Mouse (Mus musculus): ENCODE data around the gene Dlx3. TPM values are rescaled to one million over a fixed set of nuclear protein-coding genes. Genes with fewer than 3 reads are reported as not detected.

The Dlx3 gene
- total RNA-seq, 2 experiments from 2014 or later = not detected

GRCm38 (mm10) chr11:95121161-95122099 lies 1.5 kb downstream of the Dlx3 start:
- no peak for DNase-seq (ENCODE audit: low spot score in 2 of 2)

GRCm38 (mm10) chr11:95122100-95122489 lies 2.2 kb downstream of the Dlx3 start:
- DNase-seq (ENCODE audit: low spot score in 2 of 2) = no peak

GRCm38 (mm10) chr11:95125366-95125948 lies 5.5 kb downstream of the Dlx3 start:
- no peak for DNase-seq (ENCODE audit: low spot score in 2 of 2)

- DNase-seq (ENCODE audit: low spot score in 2 of 2) = no peak
These were observed 6.6 kb downstream of the Dlx3 start for GRCm38 (mm10) chr11:95126272-95127245.

GRCm38 (mm10) chr11:95128359-95128758 lies 8.4 kb downstream of the Dlx3 start:
- DNase-seq (ENCODE audit: low spot score in 2 of 2) = no peak

- DNase-seq (ENCODE audit: low spot score in 2 of 2) = no peak
These were observed 10.8 kb downstream of the Dlx3 start for GRCm38 (mm10) chr11:95130668-95131252.

- DNase-seq (ENCODE audit: low spot score in 2 of 2) = no peak
These were observed 13.4 kb downstream of the Dlx3 start for GRCm38 (mm10) chr11:95133321-95133720.

GRCm38 (mm10) chr11:95137281-95137680 lies 17.4 kb downstream of the Dlx3 start:
- no peak for DNase-seq (ENCODE audit: low spot score in 2 of 2)

- no peak for DNase-seq (ENCODE audit: low spot score in 2 of 2)
These were observed 20.0 kb downstream of the Dlx3 start for GRCm38 (mm10) chr11:95139871-95140270.

- DNase-seq (ENCODE audit: low spot score in 2 of 2) = no peak
These were observed 22.3 kb downstream of the Dlx3 start for GRCm38 (mm10) chr11:95142258-95142657.

GRCm38 (mm10) chr11:95142980-95143575 lies 23.2 kb downstream of the Dlx3 start:
- DNase-seq (ENCODE audit: low spot score in 2 of 2) = peak in 1 of 2 experiments; percentile 34

GRCm38 (mm10) chr11:95143663-95144062 lies 23.7 kb downstream of the Dlx3 start:
- DNase-seq (ENCODE audit: low spot score in 2 of 2) = no peak

- DNase-seq (ENCODE audit: low spot score in 2 of 2) = no peak
These were observed 24.4 kb downstream of the Dlx3 start for GRCm38 (mm10) chr11:95144091-95144945.

- DNase-seq (ENCODE audit: low spot score in 2 of 2) = no peak
These were observed 25.1 kb downstream of the Dlx3 start for GRCm38 (mm10) chr11:95144946-95145483.

GRCm38 (mm10) chr11:95145851-95146403 lies 26.0 kb downstream of the Dlx3 start, which contains the start of gene Dlx4:
TSS of gene Dlx4 (minus strand) at chr11:95146263.
- DNase-seq (ENCODE audit: low spot score in 2 of 2) = peak; percentile 50 to 57

- no peak for DNase-seq (ENCODE audit: low spot score in 2 of 2)
These were observed 28.8 kb downstream of the Dlx3 start for GRCm38 (mm10) chr11:95148754-95149153.

GRCm38 (mm10) chr11:95149462-95150268 lies 29.7 kb downstream of the Dlx3 start:
- DNase-seq (ENCODE audit: low spot score in 2 of 2) = no peak
